19 mouse cellular contexts compared by ENCODE assay signal in genomic region chr13:95569326-95569725, GRCm38 (mm10). TPM values are rescaled to one million over a fixed set of nuclear protein-coding genes. Genes with fewer than 3 reads are reported as not detected.
"Had no signal": no experiment of that assay in that cellular context is flagged by ENCODE, and none has a peak within 500 bp of the region (broad histone marks: within the 10 kb centered on the region; RNA-seq: fewer than 3 reads in every experiment).

No protein-coding gene starts in this region.

- H3K27me3 ChIP-seq: lung, embryonic 15.5 days; megakaryocyte, embryonic 14.5 days; midbrain, embryonic 12.5 days; neural tube, embryonic 12.5 days had no signal

- H3K9ac ChIP-seq: liver, postnatal 0 days; lung, embryonic 15.5 days; midbrain, embryonic 12.5 days; neural tube, embryonic 12.5 days had no signal

- H3K4me1 ChIP-seq: lung, embryonic 15.5 days; midbrain, embryonic 12.5 days; neural tube, embryonic 12.5 days had no signal

- H3K36me3 ChIP-seq: lung, embryonic 15.5 days; midbrain, embryonic 12.5 days; neural tube, embryonic 12.5 days had no signal

- ATAC-seq: liver, postnatal 0 days; lung, postnatal 0 days; midbrain, embryonic 16.5 days had no signal

- H3K27ac ChIP-seq: lung, embryonic 15.5 days; macrophage; midbrain, embryonic 12.5 days; neural tube, embryonic 12.5 days had no signal

- H3K4me3 ChIP-seq: lung, embryonic 15.5 days; megakaryocyte, embryonic 14.5 days; midbrain, embryonic 12.5 days; neural tube, embryonic 12.5 days had no signal

- H3K9me3 ChIP-seq: lung, embryonic 15.5 days; midbrain, embryonic 12.5 days had no signal

- DNase-seq: liver, postnatal 0 days; lung, adult 2 months; lung, postnatal 14 days; lung, postnatal 36 days; midbrain, embryonic 14.5 days; right cerebral cortex, postnatal 25 days; right cerebral cortex, postnatal 4 days; spleen, adult 18-20 months; thymus, adult 18-20 months; thymus, postnatal 14 days; thymus, postnatal 36 days had no signal

RNA-seq across cellular contexts. Expression of gene F2rl1, which starts 44.3 kb away (rescaled TPM):
- polyA plus RNA-seq: macrophage; neural tube, embryonic 14.5 days had no signal
